Mouse (Mus musculus): ENCODE data around the gene Cdca3. TPM values are rescaled to one million over a fixed set of nuclear protein-coding genes. Genes with fewer than 3 reads are reported as not detected.
"Not testable (repeated sequence)": the region's sequence is repeated elsewhere in the genome, so short reads cannot be mapped to it uniquely, and the experiment has no call there.

The Cdca3 gene
- total RNA-seq, 2 experiments from 2014 or later = 0.52 to 0.53 TPM

DNA sequence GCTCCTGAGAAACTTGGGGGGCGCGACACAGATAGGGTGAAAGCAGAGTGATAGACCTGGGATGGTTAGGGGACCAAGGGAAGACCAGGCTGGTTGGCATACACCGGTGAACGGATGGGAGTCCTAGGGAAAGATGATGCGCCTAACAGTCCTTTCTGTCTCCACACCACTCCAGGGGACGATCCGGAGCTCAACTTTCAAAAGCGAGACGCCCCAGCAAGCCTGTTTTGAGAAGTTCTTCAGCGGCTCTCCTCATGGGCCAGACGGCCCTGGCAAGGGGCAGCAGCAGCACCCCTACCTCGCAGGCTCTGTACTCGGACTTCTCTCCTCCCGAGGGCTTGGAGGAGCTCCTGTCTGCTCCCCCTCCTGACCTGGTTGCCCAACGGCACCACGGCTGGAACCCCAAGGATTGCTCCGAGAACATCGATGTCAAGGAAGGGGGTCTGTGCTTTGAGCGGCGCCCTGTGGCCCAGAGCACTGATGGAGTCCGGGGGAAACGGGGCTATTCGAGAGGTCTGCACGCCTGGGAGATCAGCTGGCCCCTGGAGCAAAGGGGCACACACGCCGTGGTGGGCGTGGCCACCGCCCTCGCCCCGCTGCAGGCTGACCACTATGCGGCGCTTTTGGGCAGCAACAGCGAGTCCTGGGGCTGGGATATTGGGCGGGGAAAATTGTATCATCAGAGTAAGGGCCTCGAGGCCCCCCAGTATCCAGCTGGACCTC is 20.1 kb upstream of the Cdca3 start:
- peak; percentile 55 to 71 for DNase-seq (ENCODE audit: low spot score in 2 of 2)

DNA sequence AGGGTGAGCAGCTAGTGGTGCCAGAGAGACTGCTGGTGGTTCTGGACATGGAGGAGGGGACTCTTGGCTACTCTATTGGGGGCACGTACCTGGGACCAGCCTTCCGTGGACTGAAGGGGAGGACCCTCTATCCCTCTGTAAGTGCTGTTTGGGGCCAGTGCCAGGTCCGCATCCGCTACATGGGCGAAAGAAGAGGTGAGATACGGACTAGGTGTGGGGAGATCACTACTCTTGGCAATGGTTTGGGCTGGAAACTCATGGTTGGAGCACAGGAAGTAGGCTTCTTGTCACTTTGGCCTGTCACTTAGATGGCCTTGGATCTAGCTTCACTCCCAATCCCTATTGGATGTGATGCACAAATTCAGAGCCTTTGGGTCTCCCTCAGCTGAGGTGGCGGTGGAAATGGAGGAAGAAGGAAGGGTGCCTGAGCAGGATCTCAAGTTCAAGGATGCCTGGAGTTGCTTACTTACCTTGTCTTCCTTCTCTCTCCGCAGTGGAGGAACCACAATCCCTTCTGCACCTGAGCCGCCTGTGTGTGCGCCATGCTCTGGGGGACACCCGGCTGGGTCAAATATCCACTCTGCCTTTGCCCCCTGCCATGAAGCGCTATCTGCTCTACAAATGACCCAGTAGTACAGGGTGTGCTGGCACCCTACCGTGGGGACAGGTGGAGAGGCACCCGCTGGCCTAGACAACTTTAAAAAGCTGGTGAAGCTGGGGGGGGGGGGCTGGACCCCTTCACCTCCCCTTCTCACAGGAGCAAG is 19.4 kb upstream of the Cdca3 start:
- no peak for DNase-seq (ENCODE audit: low spot score in 2 of 2)

DNA sequence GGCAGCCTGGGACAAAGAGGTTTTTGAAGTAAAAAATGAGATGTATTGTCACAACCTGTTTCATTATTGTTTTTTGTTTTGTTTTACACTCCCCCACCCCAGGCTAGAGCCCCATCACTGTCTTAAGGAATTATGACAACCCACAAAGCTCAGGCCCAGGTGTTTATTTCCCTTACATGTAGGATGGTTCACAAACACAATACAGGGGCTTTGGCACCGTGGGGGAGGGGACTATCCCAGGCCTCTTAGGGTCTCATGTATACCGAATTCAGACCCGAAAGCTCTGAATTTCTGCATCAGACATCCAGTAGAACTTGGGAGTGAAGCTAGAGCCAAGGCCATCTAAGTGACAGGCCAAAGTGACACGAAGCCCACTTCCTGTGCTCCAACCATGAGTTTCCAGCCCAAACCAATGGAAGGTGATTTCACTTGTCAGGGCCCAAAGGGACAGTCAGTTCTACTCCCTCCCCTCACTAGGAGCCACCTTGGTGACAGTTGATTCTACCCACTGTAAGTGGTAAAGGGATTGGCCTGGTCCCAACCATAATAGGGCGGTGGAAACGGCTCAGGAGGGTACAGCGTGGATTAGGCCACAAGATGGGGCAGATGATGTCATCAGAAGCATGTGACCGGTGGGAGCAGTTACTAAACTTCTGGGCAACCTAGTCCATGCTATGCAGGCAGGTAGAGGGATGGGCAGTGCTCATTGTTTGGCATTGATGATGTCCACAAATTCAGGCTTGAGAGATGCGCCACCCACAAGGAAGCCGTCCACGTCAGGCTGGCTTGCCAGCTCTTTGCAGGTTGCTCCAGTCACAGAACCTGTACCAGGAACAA is 18.6 kb upstream of the Cdca3 start:
- DNase-seq (ENCODE audit: low spot score in 2 of 2) = not testable (repeated sequence)

DNA sequence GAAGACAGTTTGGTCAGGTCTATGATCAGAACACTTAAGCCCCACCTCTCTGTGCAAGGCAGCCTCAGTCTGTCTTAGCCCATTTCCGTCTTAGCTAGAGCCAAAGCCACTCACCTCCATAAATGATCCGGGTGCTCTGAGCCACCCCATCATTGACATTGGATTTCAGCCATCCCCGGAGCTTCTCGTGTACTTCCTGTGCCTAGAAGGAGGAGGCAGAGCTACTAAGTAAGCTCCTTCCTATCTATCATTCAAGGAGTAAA is 18.0 kb upstream of the Cdca3 start:
- DNase-seq (ENCODE audit: low spot score in 2 of 2) = no peak

DNA sequence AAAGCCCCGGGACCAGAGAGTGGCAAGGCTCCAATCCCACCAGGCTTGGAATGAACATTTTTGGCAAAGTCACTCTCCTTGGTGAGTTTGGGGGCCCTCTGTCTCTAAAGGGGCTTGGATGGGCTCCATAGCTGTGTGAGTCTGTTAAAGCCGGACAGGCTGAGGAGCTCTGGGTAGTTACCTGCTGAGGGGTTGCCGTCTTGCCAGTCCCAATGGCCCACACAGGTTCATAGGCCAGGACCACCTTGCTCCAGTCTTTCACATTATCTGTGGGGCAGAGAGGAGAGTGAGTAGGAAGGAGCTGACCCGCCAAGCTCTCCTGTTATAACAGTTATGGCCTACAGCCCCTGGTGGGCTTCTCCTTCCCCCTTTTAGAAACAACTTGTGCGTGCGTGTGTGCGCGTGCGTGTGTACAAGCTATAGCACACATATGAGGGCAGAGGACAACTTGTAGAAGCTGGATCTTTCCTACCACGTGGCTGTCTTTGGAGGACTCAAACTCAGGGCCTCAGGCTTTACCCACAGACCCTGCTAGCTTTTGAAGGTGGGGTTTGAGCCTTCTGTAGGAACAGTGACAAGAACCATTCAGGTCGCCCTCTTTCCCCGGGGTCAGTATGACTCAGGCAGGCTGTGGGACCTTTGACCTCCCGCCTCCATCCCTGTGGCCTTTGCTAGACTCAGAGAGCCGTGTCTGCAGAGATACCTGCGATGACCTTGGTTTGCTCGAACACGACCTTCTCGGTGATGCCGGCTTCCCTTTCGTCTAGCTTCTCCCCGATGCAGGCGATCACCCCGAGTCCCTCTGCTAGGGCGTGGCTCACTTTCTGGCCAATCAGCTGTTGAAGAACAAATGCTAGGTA is 17.4 kb upstream of the Cdca3 start:
- no peak for DNase-seq (ENCODE audit: low spot score in 2 of 2)

DNA sequence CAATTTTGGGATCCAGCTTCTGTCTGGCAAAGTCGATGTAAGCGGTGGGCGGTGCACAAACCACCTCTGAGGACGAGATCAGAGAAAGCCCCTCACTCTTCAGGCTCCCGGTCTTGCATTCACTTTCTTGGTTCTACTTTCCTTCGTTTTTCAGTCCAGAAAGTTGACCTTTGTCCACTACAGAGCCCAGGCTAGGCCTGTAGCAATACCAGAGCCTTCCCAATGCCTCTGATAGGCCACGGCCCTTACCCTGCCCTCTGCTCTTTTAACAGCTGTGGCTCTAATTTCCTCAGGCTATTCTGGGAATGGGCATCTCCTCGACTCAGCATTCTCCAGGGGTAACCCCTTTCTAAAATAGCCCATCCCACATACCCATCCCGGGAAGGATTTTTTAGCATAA is 16.5 kb upstream of the Cdca3 start:
- no peak for DNase-seq (ENCODE audit: low spot score in 2 of 2)

DNA sequence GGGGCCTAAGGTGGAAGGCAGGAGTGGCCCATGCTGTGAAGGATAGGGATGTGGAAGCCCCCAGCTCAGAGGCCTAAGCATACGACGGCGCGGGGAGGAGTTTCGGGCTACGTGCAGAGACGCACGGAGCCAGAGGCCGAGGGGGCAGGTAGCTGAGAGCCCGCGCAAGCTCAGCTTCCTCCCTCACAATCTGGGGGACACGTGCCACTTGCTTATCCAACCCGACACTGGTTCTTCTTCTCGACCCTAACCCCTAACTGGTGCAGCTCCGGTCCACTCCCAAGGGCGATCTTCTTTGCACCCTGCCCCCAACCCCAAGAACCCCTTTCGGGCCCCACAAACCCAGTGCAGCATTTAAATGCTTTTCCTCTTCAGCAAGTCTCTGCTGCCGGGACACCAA is 15.9 kb upstream of the Cdca3 start:
- peak; percentile 68 to 80 for DNase-seq (ENCODE audit: low spot score in 2 of 2)

DNA sequence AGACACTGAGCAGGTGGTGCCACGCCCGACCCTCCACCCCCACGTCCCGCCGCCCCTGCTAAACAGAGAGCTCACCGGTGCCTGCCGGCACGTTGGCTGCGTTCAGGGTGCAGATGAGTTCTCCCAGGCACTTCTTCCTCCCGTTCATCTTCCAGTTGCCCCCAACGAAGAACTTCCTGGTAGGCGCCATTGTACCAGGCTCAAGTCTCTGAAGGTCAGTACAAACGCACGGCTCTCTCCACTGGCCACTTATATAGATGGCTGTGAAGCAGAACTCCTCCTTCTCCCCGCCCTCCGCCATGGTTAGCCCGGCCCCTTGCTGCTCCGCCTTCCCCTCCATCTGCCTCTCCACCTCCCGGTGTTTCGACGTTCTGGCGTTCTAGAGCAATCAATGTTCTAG is 15.4 kb upstream of the Cdca3 start, which contains the start of gene Tpi1:
Tpi1 (minus strand) TSS at position 364 of the 400 bp plus-strand sequence.
- DNase-seq (ENCODE audit: low spot score in 2 of 2) = peak; percentile 87 to 92

DNA sequence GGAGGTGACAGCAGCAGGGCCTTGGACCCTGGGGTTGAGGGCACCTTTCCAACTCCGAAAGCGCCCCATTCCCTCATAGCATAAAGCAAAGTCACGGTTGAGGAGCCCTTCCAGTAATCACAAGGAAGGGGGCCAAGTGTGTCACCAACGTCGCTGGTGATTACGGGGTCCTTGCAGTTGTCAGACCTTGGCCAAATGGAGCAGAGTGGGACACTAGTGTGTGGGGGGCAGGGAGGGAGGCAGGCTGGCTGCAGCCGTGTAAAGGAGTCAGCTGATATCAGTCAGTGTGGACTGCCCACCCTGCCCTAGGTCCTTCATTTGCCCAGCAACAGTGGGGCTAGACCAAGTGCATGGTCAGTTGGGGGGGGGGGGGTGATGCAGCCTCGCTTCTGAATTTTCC is 14.9 kb upstream of the Cdca3 start:
- DNase-seq (ENCODE audit: low spot score in 2 of 2) = no peak

DNA sequence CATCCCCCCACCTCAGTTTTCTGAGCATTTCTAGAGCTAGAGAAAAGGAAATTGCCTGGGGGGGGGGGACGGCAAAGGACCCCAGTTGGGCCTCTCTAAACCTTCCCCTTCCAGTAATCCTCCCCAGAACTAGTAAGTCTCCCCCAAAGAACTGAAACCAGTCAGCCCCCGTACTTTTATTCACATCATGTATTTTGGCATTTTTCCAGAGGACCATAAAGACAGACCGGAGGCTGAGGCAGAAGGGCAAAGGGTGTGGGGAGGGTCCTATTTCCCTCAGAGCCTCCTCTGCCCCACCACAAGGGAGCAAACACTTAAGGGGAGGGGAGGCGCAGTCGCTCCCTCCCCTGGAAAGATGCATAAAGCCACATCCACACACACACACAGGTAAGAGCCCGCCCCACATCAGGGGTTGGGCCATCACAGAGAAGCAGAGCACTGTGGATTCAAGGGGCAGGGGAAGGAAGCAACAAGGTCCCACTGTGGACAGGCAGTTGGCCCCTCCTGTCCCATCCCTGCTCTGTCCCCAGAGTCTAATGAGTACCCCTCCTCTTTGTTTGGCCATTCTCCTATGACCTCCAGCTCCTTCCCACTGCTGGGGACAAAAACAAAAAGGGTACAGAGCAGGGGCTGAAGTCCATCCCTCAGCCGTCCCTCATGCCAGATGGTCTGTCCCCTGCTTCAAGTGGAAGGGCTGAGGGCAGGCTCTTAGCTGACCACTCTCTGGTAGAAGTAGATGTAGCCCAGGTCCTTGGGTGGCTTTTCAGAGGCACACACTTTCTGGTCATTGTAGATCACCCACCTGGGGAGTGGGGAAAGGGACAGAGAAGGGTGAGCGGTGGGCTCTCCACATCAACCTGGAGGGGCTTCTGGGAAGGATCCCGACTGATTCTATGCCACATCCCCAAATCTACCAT is 14.2 kb upstream of the Cdca3 start:
- no peak for DNase-seq (ENCODE audit: low spot score in 2 of 2)

DNA sequence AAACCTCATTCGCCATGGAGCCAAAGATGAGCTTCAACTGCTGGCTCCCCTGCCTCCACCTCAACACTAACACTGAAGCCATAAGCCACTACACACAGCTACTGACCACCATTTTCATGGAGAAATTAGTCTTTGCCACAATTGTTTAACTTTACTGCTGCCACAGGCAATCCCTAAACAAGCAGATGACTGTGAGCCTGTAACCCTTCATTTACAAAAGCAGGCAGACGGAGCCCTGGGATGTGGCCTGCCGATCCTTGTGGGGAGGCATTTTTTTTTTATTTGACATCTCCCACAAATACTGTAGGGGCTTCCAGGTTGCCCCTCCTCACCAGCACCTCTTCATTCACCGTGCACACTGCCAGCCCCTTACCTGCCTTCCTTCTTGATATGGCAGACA is 12.7 kb upstream of the Cdca3 start:
- no peak for DNase-seq (ENCODE audit: low spot score in 2 of 2)

DNA sequence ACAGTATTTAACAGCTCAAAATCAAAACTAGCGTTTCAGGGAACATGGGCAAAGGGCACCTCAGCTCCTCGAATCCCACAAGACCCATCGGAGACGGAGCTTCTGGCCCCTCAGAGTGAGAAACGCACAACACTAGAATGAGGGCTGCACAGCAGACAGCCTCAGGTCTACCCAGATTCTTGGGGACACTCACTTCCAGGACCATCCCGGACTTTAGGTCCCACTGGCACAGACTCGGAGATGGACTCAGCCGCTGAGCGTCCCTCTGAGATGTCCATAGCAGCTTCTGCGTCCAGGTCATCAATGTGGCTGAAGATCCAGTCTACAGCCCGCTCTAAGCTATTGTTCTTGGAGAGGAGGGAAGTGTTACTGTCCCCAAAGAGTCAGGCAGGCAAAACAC is 12.2 kb upstream of the Cdca3 start:
- DNase-seq (ENCODE audit: low spot score in 2 of 2) = no peak

DNA sequence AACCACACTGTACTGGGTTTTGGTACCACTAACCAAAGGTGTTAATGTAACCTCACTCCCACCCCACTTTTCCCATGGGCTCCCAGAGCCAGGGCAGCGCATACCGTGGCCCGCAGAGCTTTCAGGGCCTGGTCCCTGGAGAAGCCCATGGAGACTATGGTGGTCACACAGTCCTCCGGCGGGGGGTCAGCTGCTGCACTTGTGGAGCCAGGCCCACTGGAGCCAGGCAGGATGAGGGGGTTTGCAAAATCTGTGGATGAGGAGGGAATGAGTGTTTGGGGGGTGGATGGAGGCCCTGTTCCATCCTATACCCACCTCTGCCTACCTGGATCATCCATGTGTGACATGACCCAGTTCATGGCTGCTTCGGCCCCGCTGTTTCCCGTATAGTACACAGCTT is 11.8 kb upstream of the Cdca3 start:
- DNase-seq (ENCODE audit: low spot score in 2 of 2) = no peak

DNA sequence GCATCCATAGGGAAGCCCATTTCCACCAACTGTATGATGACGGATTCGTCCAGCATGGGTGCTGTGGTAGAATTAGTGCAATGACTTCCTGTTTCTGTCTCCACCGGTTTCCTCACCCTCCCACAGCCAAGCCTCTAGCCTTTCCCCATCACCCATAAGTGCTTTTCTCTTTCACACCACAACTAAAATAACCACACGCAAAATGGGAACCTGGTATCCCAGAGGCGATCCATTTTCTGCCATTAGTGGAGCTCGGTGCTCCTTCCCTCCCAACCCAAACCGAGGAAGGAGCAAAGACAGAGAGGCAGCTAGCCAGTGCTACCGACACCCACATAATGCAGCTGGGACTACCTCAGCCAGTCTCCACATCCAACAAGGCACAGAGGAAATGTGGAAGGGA is 11.4 kb upstream of the Cdca3 start:
- no peak for DNase-seq (ENCODE audit: low spot score in 2 of 2)

DNA sequence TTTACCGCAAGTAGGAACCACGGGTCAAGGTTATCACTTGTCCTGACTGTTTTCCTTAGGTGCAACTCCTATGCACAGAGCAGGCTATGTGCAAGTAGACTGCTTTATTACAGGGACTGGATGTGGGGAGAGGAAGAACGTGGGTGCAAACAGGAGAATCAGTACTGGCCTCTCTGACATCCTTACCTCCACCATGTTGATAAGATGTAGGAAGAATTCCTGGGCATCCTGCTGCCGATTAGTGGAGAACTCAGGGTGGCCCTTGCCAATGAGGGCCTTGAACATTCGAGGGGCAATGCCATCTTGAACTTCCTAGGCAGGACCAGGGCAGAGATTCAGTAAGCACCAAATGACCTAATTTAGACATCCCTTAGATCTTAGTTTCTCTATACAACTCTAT is 8.5 kb upstream of the Cdca3 start:
- no peak for DNase-seq (ENCODE audit: low spot score in 2 of 2)

DNA sequence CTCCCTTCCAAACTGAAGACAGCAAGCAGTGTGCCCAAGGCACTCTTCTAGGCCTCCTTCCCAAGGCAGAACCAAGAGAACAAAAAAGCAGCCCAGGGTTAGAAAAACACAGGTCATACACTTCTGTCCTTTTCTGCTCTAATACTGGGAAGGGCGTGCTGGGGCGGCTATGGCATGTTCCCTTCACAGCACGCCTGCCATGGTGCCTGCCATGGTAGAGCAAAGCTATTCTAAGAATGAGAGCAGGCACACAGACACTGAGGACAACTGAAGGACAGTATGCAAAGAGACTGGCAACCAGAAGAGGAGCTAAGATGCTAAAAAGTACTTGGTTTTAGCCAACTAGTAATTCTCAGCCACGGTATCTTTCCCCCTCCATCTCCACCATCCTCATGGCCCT is 7.3 kb upstream of the Cdca3 start:
- DNase-seq (ENCODE audit: low spot score in 2 of 2) = no peak

DNA sequence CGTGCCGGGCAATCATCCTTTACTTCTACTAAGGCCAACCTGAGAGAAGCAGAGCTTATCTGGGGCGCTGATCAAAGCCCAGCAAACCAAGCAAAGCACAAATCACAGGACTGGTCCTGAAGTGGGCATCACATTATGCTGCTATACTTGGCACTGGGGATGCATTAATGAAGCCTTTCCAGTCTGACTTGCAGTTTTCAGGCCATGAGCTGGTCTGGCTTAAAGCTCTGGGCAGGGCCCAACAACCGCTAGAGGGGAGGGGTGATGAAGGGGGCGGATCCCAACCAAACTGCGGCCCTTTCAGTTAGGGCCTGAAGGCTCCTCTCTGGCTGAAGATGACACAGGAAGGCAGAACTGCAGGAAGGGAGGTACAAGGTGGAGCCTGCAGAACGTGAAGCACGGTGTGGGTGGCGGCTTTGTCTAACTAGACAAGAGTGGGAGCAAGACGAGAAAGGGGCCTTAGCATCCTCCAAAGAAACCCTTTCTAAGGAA is 1.2 kb upstream of the Cdca3 start:
- no peak for DNase-seq (ENCODE audit: low spot score in 2 of 2)

DNA sequence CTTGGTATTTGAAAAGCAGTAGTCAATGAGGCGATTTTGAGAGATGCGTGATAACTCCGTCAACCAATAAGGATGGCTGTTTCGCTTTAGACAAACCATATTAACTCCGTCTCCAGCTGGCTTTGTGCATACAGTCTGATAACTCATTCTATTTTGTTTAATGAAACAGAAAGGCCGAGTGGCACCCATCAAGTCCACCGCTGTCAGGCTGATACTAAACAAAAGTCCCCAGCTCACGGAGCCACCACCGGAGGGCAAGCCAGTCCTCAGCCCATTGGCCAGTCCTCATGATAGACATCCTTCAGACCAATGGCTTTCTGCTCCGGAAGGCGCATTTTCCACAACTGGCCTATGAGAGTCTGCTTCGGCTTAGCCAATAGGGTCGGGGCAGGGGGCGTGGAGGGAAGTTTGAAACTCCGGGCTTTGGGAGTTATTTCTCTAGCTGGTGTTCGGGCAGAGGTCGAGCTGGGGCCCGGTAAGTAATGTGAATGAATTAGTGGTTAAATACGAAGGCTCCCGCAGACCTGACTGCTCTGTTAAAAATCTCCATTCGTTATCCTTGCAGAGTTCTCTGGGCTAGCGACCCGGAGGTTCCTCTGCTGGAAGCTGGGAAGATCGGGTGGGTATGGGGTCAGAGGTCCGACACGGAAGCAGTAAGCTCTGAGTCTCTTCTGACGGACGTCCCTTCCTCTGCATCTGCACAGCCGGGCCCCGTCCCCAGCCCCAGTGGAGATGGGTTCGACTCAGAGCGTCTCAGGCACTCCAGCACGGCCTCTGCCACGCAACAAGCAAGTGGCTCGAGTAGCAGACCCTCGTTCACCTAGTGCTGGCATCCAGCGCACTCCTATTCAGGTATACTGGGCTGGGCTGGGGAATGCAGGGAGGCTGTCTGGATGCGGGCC is 703 bp downstream of the Cdca3 start:
- peak; percentile 91 to 98 for DNase-seq (ENCODE audit: low spot score in 2 of 2)

DNA sequence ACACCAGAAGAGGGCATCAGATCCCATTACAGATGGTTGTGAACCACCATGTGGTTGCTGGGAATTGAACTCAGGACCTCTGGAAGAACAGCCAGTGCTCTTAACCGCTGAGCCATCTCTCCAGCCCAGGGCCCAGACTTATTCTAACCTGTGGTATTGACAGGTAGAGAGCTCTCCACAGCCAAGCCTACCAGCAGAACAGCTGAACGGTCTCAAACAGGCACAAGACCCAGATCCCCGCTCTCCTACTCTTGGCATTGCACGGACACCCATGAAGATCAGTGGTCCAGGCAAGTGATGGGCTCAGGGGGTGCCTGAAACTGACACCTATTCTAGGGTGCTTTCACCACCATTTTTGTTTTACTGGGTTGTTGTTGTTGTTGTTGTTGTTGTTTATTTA is 1.9 kb downstream of the Cdca3 start:
- DNase-seq (ENCODE audit: low spot score in 2 of 2) = not testable (repeated sequence)
